Mouse (Mus musculus): ENCODE measurements at regions not wholly inside any gene's neighbourhood (a gene's known extent, or its start where the extent isn't known, plus 50 kb on each side); places are given as distances from the start of the nearest gene placed in this dataset.

- no peak for DNase-seq (ENCODE audit: low spot score in 2 of 2)
Observed at GRCm38 (mm10) chr14:105056171-105056570, 121.0 kb downstream of the Rbm26 start.

GRCm38 (mm10) chr14:105038798-105039197, 138.3 kb downstream of the Rbm26 start:
- DNase-seq (ENCODE audit: low spot score in 2 of 2): no peak

- DNase-seq (ENCODE audit: low spot score in 2 of 2): no peak
Observed at GRCm38 (mm10) chr14:105034712-105035377, 142.3 kb downstream of the Rbm26 start.

GRCm38 (mm10) chr14:105019971-105020370, 157.2 kb downstream of the Rbm26 start:
- no peak for DNase-seq (ENCODE audit: low spot score in 2 of 2)

- DNase-seq (ENCODE audit: low spot score in 2 of 2): no peak
Observed at GRCm38 (mm10) chr14:105016089-105016846, 160.9 kb downstream of the Rbm26 start.

GRCm38 (mm10) chr14:105015278-105015677, 161.8 kb downstream of the Rbm26 start:
- DNase-seq (ENCODE audit: low spot score in 2 of 2): no peak

DNA sequence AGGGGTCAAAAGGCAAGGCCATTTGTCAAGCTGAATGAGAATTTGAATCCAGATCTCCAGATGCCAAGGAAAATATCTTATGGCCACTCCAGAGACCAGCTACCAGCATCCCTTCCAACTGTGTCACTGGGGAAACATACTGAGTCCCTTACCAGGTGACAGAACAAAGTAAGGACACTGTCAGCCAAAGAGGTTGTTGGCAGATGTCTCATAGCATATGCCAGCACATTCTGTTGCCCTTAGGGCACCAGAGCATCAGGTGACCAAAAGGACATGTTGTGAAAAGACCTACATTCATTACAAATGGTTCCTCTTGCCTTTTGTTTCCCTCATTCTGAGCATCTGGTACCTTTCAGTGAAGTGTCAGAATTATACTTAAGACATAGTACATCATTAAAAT, 166.4 kb downstream of the Rbm26 start:
- DNase-seq (ENCODE audit: low spot score in 2 of 2): no peak

DNA sequence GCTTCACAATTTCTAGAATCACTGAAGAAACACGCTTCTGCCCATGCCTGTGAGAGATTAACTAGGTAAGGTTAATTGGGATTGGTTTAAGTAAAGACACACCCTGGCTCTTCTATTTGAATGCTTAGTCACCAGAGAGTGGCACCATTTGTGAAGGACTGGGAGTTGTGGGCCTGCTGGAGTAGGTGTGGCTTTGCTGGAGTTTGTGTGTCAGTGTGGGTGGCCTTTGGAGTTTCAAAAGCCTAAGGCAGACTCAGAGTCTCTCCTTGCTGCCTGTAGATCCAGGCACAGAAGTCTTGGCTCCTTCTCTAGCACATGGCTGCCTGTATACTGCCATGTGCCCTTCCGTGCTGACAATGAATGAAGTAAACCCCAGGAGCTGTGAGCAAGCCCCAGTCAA, 168.8 kb downstream of the Rbm26 start:
- DNase-seq (ENCODE audit: low spot score in 2 of 2): no peak

- DNase-seq (ENCODE audit: low spot score in 2 of 2): no peak
Observed at GRCm38 (mm10) chr14:104994066-104994465, 183.1 kb downstream of the Rbm26 start.

GRCm38 (mm10) chr14:104966046-104966445, 211.1 kb downstream of the Rbm26 start:
- no peak for DNase-seq (ENCODE audit: low spot score in 2 of 2)

DNA sequence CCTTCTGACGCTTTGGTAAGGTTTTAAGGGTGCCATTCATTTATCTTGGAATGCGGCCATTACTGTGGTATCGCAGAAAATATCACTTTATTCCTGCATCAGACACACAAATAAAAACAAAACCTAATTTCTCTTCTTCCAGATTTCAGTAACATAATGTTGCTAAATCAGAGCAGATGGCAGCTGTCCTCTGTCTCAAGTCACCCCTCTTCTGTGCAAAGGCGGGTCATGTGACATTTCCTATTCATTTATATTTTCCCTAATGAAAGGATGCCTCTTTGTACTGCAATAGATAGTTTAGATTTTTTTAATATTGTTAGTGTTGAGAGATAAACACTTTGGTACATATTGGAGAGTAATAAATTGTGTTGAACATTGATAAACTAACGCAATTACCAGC, 233.7 kb downstream of the Rbm26 start:
- no peak for DNase-seq (ENCODE audit: low spot score in 2 of 2)

- no peak for DNase-seq (ENCODE audit: low spot score in 2 of 2)
Observed at GRCm38 (mm10) chr14:104939961-104940360, 237.2 kb downstream of the Rbm26 start.

- no peak for DNase-seq (ENCODE audit: low spot score in 2 of 2)
Observed at GRCm38 (mm10) chr14:104937083-104937864, 239.9 kb downstream of the Rbm26 start.

- no peak for DNase-seq (ENCODE audit: low spot score in 2 of 2)
Observed at GRCm38 (mm10) chr14:104935956-104936355, 241.2 kb downstream of the Rbm26 start.

GRCm38 (mm10) chr14:104905706-104906105, 271.4 kb downstream of the Rbm26 start:
- DNase-seq (ENCODE audit: low spot score in 2 of 2): no peak

DNA sequence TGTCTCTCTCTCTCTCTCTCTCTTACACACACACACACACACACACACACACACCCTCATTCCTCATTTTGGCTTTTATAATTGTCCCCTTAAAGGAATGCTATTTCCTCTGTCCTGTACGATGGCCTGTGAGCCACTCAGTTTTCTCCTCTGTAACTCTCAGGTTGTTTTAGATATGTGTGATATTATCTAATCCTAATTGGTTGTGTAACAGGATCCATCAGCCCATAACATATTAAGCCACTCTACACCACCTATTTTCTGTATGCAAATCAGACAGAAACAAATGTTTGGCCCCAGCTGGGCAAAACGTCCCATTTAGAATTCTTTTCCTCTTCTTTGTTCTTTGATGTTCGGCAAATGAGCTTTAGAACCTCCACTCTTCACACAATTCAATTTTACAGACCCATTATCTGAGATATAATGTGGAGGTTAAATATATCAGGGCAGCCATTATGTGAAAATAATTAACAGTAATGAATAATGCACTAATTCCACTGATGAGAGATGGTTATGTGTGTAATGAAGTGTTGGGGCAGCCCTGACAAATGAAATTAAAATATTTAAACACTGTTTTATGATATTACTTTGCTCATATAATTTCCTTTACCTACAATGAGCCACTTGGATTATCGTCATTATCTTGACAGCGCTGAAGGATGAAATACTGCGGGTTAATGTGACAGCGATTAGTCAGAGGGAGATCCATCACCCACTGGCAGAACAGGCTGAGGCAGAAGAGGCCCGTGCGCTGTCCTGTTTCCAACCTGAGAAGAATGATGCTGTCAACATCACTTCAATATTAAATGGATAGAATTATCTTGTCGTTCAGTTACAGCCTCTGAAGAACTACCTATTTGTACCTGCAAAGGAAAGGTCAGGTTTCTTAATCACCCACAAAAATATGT, 274.8 kb downstream of the Rbm26 start:
- DNase-seq (ENCODE audit: low spot score in 2 of 2): no peak

- DNase-seq (ENCODE audit: low spot score in 2 of 2): no peak
Observed at GRCm38 (mm10) chr14:104901072-104901471, 276.1 kb downstream of the Rbm26 start.

GRCm38 (mm10) chr14:104871203-104871602, 305.9 kb downstream of the Rbm26 start:
- no peak for DNase-seq (ENCODE audit: low spot score in 2 of 2)

DNA sequence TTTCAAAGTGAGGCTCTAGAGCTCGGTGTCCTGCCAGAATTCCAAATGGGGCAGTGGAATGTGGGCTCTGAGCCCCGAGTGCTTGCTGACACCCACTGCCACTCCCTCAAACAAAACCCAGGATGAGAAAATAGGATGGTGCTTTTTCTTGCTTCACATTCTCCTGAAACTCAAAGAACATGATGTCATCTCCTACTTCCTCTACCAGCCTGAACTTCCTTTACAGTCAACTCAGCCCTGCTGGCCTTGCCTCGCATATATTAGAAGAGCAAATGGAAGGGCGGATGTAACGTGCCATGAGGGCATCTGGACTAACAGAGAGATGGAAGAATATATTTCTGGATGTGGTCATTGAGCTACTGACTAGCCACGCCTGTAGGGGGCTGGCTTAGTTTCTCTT, 309.6 kb downstream of the Rbm26 start:
- no peak for DNase-seq (ENCODE audit: low spot score in 2 of 2)

DNA sequence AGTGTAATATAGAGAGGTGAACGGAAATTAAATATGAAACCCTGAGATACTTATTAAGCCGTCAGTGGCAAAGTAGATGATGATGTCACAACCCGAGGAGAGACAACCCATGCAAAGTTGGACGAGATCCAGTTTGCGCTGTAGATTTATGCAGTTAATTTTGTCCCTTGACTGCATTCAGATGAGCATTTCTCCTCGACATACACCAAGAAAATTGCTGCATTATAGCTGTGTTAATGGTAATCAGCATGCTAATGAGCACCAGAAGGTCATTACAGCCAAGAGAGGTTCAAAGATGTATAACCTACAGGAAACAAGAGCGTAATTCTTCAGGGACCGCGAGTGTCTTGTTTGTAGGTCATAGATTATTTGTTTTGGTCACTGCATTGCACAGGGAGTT, 313.2 kb downstream of the Rbm26 start:
- no peak for DNase-seq (ENCODE audit: low spot score in 2 of 2)

- no peak for DNase-seq (ENCODE audit: low spot score in 2 of 2)
Observed at GRCm38 (mm10) chr14:104855913-104856312, 321.2 kb downstream of the Rbm26 start.

DNA sequence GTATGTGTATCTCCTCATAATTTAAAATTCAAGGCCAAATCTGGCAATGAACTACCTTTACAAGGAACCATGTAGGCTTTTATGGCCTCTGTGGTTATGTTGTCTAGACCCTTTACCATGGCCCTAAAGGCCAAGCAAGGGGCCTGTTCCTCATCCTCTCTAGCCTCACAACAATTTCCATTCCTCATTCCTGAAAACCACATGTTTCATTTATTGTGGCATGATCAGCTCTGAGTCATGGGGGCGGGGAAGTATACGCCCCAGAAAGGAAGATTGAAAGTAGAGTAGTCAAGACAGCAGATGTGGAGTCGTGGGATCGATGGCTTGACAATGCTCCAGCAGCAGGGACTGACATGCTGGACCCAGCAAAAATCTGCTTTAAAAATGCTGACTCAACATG, 326.8 kb upstream of the Rnf219 start:
- DNase-seq (ENCODE audit: low spot score in 2 of 2): no peak

Data from urinary bladder, postnatal 36 days (tissue).